Mouse (Mus musculus): ENCODE results near the gene Prkca. TPM values are rescaled to one million over a fixed set of nuclear protein-coding genes. Genes with fewer than 3 reads are reported as not detected.

The Prkca gene
- polyA plus RNA-seq, 2 experiments = 2.5 to 3.8 TPM

DNA sequence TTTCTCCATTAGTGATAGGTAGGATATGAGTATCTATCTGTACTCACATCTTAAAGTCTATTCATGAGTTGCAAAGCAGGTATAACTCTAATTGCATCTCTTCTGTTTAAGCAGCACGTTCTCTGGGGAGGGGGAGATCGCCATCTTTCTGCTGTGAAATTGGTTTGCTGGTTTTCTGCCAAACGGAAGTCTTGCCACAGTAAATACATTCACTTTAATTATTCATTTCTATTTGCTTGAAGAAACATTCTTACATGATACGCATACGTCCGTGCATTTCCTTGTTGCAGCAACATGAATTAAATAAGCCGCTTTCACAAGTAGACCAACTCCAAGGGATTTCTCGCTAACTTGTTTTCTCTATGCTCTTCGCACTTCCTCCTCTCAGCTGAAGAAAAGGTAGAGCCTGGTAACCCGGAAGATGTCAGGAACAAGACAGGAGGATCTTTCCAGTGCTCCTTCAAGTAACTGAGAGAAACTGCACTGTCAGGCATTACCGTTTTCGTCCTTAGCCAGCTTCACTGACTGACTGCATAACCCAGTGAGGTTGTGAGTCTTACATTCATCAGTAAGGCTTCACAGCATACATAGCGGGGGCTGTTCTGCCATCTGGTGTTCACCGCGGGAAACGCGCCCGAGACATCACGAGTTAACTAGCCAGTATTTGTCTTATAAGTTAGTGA, 34.1 kb upstream of the Prkca start:
- Histone ChIP-seq H3K9me3 (ENCODE audit: control insufficient read depth, low read length) (no peaks in the 10 kb centered on the region), H3K27me3 (ENCODE audit: control insufficient read depth, insufficient read depth, low read length) (no peaks in the 10 kb centered on the region), H3K27ac (no peak overlapping the region), H3K4me2 (ENCODE audit: low read depth) (no peak overlapping the region), H3K4me3 (ENCODE audit: insufficient read depth in 1 of 2, low read depth in 2 of 2, low read length in 2 of 2) (no peak overlapping the region), H3K4me1 (replicated peaks; ENCODE audit: control insufficient read depth in 2 of 2, insufficient read depth in 2 of 2, low read length in 1 of 2) (no peaks in the 10 kb centered on the region), H3K9ac (replicated peaks) (no peak overlapping the region), H3K36me3 (replicated peaks; ENCODE audit: control insufficient read depth, insufficient read depth, low read depth) (no peaks in the 10 kb centered on the region)
- DNase-seq (ENCODE audit: low read depth in 3 of 3, low spot score in 3 of 3) (peak; percentile 22 to 33 (median 27)), ATAC-seq (ENCODE audit: insufficient read depth) (no peak)
- 30% methylated on average over 19 of the region's 19 CpGs for WGBS (ENCODE audit: insufficient replicate concordance)
- TF ChIP-seq EP300 (IDR thresholded peaks at IDR 0.05; ENCODE audit: low read depth) (no peak), CTCF (IDR thresholded peaks at IDR 0.05; ENCODE audit: low read depth) (peak; percentile 83)

DNA sequence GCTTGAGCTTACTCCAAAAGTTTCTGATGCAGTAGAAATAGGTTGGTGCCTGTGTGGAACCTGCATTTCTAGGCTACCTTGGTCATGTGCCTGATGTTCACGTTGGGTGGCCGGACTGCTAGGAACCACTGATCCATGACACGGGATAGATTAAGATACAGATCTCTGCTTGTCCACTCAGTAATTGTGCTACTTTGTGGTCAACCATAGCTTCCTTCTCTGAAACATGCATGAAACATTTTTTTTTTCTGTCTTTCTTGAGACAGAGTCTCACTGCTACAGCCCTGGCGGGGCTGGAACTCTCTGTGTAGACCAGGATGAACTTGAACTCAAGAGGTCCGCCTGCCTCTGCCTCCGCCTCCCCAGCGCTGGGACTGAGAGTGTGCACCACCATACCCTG, 33.1 kb upstream of the Prkca start:
- 51% methylated on average over 7 of the region's 7 CpGs for WGBS (ENCODE audit: insufficient replicate concordance)

DNA sequence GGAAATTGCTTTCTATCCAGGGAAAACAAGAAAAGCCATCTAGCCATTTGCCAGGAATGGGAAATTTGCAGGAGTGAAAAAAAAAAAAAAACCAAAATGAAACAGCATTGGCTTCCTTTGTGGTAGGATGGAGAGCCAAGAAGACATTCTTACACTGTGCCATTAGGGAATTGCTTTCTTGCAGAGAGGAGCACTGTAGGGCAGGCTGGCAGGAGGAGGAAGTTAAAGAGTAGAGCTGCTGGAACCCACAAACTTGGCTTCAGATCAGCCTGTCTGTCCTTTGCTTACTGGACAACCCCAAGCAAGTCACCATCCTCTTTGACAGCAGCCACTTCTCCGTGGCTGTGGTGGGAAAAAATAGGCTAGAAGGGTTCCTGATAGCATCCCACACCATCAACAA, 23.3 kb upstream of the Prkca start:
- ATAC-seq (ENCODE audit: insufficient read depth) = no peak
- H3K9me3 ChIP-seq (ENCODE audit: control insufficient read depth, low read length) = no peaks in the 10 kb centered on the region
- H3K27ac ChIP-seq = no peak overlapping the region
- H3K9ac ChIP-seq (replicated peaks) = no peak overlapping the region
- H3K4me1 ChIP-seq (replicated peaks; ENCODE audit: control insufficient read depth in 2 of 2, insufficient read depth in 2 of 2, low read length in 1 of 2) = 0 out of 4 replicates have a peak, but pooled peaks cover 0 to 3% of the 10 kb centered on the region in 2 experiments
- TF ChIP-seq CTCF (IDR thresholded peaks at IDR 0.05; ENCODE audit: low read depth) (no peak), EP300 (IDR thresholded peaks at IDR 0.05; ENCODE audit: low read depth) (no peak)
- no peak overlapping the region for H3K4me2 ChIP-seq (ENCODE audit: low read depth)
- no peaks in the 10 kb centered on the region for H3K36me3 ChIP-seq (replicated peaks; ENCODE audit: control insufficient read depth, insufficient read depth, low read depth)
- no peak overlapping the region for H3K4me3 ChIP-seq (ENCODE audit: insufficient read depth in 1 of 2, low read depth in 2 of 2, low read length in 2 of 2)
- DNase-seq (ENCODE audit: low read depth in 3 of 3, low spot score in 3 of 3) = no peak
- 16% methylated on average over 1 of the region's 1 CpGs for WGBS (ENCODE audit: insufficient replicate concordance)
- no peaks in the 10 kb centered on the region for H3K27me3 ChIP-seq (ENCODE audit: control insufficient read depth, insufficient read depth, low read length)

More for the DNA sequence above, 33.1 kb upstream of the Prkca start:
- Histone ChIP-seq H3K9ac (replicated peaks) (no peak overlapping the region), H3K36me3 (replicated peaks; ENCODE audit: control insufficient read depth, insufficient read depth, low read depth) (no peaks in the 10 kb centered on the region), H3K9me3 (ENCODE audit: control insufficient read depth, low read length) (no peaks in the 10 kb centered on the region), H3K4me2 (ENCODE audit: low read depth) (no peak overlapping the region), H3K4me1 (replicated peaks; ENCODE audit: control insufficient read depth in 2 of 2, insufficient read depth in 2 of 2, low read length in 1 of 2) (no peaks in the 10 kb centered on the region), H3K4me3 (ENCODE audit: insufficient read depth in 1 of 2, low read depth in 2 of 2, low read length in 2 of 2) (no peak overlapping the region), H3K27me3 (ENCODE audit: control insufficient read depth, insufficient read depth, low read length) (no peaks in the 10 kb centered on the region), H3K27ac (no peak overlapping the region)
- DNase-seq (ENCODE audit: low read depth in 3 of 3, low spot score in 3 of 3) = no peak
- no peak for ATAC-seq (ENCODE audit: insufficient read depth)
- TF ChIP-seq CTCF (IDR thresholded peaks at IDR 0.05; ENCODE audit: low read depth) (no peak), EP300 (IDR thresholded peaks at IDR 0.05; ENCODE audit: low read depth) (no peak)

DNA sequence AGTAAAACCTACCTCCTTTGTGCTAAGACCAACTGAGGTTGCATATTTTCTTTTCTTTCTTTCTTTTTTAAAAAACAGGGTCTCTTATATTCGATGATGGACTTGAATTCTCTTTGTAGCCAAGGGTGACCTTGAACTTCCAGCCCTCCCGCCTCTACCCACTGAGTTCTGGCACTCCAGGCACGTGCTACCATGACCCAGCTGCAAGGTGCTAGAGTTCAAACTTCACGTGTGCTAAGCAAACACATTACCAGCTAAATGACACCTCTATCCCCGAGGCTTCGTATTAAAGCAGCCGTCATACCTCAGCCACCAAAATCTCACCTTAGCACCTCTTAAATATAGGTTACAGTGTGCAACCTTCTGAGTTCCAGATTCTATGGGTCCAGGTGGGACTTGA, 21.9 kb upstream of the Prkca start:
- Histone ChIP-seq H3K4me1 (replicated peaks; ENCODE audit: control insufficient read depth in 2 of 2, insufficient read depth in 2 of 2, low read length in 1 of 2) (0 out of 4 replicates have a peak, but pooled peaks cover 0 to 3% of the 10 kb centered on the region in 2 experiments), H3K9ac (replicated peaks) (no peak overlapping the region), H3K4me2 (ENCODE audit: low read depth) (no peak overlapping the region), H3K4me3 (ENCODE audit: insufficient read depth in 1 of 2, low read depth in 2 of 2, low read length in 2 of 2) (no peak overlapping the region), H3K27ac (no peak overlapping the region), H3K9me3 (ENCODE audit: control insufficient read depth, low read length) (no peaks in the 10 kb centered on the region), H3K36me3 (replicated peaks; ENCODE audit: control insufficient read depth, insufficient read depth, low read depth) (no peaks in the 10 kb centered on the region), H3K27me3 (ENCODE audit: control insufficient read depth, insufficient read depth, low read length) (no peaks in the 10 kb centered on the region)
- DNase-seq (ENCODE audit: low read depth in 3 of 3, low spot score in 3 of 3) (no peak), ATAC-seq (ENCODE audit: insufficient read depth) (no peak)
- TF ChIP-seq CTCF (IDR thresholded peaks at IDR 0.05; ENCODE audit: low read depth) (no peak), EP300 (IDR thresholded peaks at IDR 0.05; ENCODE audit: low read depth) (no peak)
- WGBS (ENCODE audit: insufficient replicate concordance) = 53% methylated on average over 7 of the region's 7 CpGs

DNA sequence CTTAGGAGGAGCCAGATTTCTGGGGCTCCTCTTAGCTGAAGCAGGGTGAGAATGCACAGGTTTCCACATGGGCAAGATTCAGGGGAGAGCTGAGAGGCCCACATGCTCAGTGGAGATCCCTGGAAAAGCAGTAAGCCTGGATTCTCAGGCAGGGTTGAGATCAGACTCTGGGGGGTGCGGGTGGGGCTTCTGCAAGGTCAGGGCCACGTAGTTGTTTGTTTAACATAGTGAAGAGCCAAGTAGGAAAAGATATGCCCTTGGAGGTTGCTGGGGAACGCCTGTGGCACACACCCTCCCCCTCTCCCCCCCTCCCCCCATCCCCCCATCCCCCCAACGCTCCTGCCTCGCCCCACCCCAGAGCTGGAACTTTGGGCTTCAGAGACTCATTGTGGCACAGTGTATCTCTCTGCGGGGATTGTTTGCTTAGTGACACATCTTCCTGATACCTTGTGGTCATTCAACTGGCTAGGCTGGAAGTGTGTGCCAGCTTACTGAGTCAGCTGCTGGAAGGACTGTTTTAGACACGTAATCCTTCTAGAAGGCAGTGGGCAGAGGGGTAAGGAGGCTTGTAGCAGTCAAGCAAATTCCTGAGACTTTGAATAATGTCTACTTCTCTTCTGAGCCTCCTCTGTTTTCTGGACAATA, 21.3 kb upstream of the Prkca start:
- Histone ChIP-seq H3K36me3 (replicated peaks; ENCODE audit: control insufficient read depth, insufficient read depth, low read depth) (no peaks in the 10 kb centered on the region), H3K27ac (no peak overlapping the region), H3K27me3 (ENCODE audit: control insufficient read depth, insufficient read depth, low read length) (no peaks in the 10 kb centered on the region), H3K4me3 (ENCODE audit: insufficient read depth in 1 of 2, low read depth in 2 of 2, low read length in 2 of 2) (no peak overlapping the region), H3K9ac (replicated peaks) (no peak overlapping the region), H3K9me3 (ENCODE audit: control insufficient read depth, low read length) (no peaks in the 10 kb centered on the region), H3K4me2 (ENCODE audit: low read depth) (no peak overlapping the region), H3K4me1 (replicated peaks; ENCODE audit: control insufficient read depth in 2 of 2, insufficient read depth in 2 of 2, low read length in 1 of 2) (0 out of 4 replicates have a peak, but pooled peaks cover 0 to 3% of the 10 kb centered on the region in 2 experiments)
- ATAC-seq (ENCODE audit: insufficient read depth) = no peak
- DNase-seq (ENCODE audit: low read depth in 3 of 3, low spot score in 3 of 3) = no peak
- 42% methylated on average over 5 of the region's 7 CpGs for WGBS (ENCODE audit: insufficient replicate concordance)
- TF ChIP-seq CTCF (IDR thresholded peaks at IDR 0.05; ENCODE audit: low read depth) (no peak), EP300 (IDR thresholded peaks at IDR 0.05; ENCODE audit: low read depth) (no peak)
